Mouse (Mus musculus) brain, embryonic 18.5 days (tissue): ENCODE results near the gene Plekhh1.
"Not testable (repeated sequence)": the region's sequence is repeated elsewhere in the genome, so short reads cannot be mapped to it uniquely, and the experiment has no call there.

Experiments
- DNase-seq: peaks from one replicate; pipeline ENCODE4 v3.0.0-alpha.2; 2012; ENCODE audit warnings: low read depth, low spot score

Gene Plekhh1

DNA sequence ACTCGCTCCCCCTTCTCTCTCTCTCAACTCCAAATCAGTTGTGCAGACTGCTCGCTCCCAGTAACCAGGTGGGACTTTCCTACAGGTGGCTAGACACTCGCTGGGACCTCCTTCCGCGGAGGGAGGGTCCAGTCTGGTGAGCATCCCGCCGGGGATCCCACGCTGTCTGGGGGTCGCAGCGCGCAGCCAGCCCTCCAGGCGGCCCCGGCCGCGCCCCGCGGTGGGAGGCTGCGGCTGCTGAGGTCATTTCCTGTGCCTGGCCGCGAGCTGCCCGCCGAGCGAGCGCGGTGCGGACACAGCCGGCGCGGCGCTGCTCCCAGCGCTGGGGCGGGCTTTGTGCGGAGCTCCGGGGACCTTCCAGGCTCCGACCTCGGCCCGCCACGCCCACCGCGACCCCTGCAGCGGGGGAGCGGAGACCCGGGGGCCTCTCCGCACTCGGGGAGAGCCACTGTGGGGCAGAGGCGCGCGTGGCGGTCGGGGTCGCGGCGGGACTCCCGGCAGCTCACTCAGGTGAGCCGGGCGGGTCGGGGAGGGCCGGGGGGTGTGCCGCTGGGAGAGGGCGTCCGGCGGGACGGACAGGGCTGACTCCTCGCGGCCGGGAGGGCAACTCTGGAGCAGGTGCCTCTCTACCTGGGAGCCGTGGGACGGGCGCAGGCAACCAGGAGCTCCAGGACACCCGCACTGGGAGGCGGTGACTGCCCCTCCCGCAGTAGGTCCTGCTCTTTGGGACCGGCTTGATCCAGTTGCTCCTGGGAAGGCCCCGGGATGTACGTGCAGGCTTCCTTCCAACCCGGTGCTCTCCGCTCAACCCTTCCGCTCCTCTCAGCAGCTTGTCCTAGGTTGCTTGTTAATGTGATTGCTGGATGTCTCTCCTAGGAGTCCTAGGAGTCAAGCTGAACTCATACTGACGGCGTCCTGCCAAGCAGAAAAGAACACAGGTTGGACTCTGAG, at the start of gene Plekhh1:
Gene Plekhh1, plus strand, starts transcription at position 253 of the 951 bp plus-strand sequence.
- DNase-seq = no peak

DNA sequence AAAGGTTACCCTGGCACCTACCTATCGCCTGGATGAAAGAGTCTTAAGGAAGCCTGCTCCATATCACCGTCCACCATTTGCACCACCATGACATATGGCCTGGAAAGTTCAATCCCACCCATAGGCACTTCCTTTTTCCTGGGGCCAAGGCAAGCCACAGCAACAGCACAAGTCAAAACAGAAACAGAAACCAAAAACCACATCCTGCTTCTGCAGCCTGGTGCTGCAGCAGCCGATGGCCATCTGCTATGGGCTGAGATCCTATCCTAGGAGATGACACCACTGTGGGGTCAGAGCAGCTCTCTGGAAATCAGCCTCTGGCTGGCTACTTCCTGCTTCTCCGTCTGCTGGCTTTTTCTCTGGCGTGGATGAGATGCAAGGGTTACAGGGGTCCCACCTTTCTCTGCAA, 48.3 kb upstream of the Plekhh1 start:
- DNase-seq = no peak

DNA sequence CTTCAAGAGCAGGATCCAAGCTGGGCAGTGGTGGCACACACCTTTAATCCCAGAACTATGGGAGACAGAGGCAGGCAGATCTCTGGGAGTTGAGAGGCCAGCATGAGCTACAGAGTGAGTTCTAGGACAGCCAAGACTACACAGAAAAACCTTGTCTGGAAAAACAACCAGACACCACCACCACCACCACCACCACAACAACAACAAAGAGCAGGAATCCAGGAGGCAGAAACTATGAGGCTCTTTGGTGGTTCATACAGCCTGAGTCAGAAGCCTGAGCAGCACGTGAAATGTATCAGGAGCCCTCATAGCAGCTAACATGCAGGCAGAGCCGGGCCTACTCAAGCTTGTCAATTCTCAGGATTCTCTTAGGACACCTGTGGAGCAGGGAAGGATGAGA, 47.8 kb upstream of the Plekhh1 start:
- DNase-seq = no peak

DNA sequence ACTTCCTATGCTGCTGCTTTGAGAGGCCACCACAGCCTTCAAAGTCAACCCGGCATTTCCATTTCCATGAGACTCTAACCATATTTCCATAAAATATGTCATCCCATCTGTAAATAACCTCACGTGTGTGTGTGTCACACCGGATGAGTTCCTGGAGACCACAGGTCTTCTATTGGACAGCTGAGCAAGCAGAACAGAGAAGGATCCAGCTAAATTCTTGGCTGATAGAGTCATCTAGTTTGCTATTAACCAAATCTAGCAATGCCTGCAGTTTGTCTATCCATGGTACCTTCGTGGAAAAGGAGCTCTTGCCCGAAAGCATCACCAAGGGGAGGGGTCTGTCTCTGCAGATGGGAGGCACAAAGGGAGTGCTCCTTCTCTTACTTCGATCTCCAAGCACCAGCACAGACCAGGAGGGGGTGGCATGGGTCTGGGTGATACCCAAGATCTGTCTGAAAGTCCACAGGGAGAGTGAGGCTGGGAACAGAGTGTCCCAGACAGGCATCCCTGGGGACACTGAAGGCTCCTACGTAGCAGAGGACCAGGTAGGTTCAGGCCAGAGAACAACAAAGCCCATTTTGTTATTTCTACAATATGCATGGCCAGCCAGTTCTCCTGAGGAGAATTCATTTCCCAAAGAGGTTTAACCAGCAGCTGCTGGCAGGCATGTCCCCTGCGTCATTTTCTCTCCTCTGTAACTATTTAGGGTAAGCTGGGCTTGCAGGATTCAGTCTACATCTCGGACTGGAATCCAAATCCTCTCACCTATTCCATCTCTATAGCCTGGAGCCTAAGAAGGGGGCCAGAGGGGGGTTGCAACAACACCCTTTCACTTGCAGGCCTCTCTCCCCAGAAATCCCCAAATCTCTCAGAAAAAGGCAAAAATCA, 46.8 kb upstream of the Plekhh1 start:
- DNase-seq = no peak

DNA sequence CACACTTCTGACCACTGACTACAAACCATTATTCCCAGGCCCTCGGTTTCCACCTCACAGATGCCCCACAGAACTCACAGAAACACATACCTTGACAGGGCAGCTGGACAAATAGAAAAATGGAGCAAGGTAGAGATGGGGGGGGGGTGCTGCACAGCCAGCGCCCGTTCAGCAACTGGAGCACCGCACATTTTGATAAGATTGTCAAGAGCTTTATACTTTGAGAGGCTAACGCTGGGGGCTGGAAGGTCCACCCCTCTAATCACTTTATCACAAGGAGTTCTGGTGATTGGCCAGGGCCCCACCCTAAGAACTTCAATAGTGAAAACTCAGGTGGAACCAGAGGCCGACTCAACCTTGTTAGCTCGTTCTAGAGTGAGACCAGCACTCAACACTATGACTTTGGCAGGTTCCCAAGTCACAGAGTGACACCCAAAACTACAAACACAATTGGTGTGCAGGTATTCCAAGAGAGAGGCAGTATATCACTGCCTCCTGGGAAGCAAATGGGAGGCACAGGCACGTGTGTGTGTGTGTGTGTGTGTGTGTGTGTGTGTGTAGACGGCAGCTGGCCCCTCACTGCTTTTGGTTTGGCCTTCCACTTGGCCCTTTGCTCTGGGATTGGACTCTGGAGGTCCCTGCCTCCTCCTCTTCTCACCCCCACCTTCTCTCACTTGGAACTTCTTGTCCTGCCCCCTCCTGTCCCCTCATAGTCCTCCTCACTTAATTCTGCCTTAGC, 45.5 kb upstream of the Plekhh1 start:
- no peak for DNase-seq

DNA sequence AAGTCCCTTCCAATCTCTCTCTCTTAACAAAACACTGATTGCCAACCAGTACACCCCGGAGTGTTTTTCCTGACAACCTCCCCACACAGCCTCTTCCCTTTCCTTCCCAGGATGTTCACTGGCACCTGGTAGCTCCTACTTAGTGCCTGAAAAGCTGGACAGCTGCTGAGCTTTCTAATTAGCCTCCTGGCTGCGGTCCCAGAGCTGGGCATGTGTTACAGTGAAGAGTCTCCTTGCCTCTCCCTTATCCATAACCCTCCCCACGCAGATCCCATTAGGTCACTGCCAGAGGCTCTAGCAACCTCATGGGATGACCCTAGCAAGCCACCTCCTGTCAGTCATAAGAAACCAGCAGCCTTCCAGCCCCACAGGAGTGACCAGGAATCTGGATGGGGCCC, 44.9 kb upstream of the Plekhh1 start:
- DNase-seq = peak; percentile 22

DNA sequence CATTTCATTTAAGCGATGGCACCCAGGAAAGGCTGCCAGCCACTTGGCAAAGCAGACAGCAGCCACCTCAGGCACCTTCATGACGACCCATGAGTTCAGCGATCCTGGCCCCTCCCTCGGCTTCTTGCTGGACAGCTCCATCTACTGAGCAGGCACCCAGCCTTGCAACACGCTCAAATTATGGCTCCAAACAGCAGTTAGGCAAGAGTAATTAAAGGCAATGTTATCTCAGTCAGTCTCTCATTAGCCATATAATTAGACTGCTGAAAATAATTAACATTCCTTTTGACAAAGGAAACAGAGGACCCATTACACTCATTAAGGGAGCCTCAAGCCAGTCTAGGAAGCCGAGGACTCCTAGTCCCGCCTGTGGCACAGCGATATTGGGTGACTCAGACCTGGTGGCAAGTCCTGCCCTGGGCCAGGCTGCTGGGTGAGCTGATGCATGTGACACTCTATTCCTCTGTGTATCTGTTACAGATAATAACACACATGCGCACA, 41.3 kb upstream of the Plekhh1 start:
- DNase-seq = peak; percentile 6

DNA sequence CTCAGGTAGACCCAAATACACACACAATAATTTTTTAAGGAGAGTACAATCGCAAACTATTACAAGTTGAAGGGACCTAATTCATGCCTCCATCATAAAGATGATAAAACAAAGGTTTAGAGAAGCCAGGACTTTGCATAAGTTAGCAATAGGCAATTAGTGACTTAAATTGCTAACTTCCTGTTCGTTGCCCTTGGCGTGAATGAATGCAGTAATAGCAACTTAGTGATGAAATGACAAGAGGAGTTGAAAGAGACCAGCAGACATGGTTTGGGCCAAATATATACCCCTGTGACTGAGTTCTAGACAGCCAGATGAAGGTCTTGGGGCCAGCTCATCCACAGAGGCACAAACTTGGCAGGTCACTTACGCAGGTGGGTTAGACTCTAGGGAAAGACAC, 32.7 kb upstream of the Plekhh1 start:
- DNase-seq = no peak

DNA sequence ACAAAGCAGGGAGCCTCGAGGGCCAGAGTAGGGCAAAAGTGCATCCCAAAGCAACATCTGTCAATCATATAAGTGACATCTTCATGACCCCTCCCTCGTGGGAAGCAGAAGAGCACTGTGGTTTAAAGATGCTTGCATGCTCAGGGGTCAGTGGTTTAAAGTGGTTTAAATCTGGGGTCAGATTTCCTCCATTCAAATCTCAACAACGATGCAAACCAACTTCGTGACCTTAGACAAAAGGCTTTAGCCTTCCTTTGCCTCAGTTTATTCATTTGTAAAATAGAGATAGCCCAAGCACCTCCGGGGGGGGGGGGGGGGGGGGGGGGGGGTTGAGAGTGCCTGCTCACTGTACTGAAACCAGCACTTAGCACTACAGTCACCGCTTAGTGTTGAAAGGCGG, 32.3 kb upstream of the Plekhh1 start:
- no peak for DNase-seq

DNA sequence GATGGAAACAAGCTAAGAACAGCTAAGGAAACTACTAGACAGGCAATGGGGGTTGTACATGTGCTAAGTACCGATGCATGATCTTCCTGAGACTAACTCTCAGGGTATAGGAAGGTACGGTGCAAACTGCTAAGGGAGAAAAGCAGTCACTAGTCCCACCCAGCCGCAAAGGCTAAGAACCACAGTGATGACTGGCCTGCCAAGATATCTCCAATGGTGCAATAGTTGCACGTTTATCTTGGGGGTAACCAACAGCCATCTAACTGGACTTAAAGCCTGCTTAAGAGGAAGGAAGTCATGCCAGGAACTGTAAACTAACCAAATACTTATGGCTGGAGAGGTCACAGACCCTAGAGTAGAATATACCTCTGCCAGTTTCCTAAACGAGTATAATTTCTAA, 26.6 kb upstream of the Plekhh1 start:
- no peak for DNase-seq

DNA sequence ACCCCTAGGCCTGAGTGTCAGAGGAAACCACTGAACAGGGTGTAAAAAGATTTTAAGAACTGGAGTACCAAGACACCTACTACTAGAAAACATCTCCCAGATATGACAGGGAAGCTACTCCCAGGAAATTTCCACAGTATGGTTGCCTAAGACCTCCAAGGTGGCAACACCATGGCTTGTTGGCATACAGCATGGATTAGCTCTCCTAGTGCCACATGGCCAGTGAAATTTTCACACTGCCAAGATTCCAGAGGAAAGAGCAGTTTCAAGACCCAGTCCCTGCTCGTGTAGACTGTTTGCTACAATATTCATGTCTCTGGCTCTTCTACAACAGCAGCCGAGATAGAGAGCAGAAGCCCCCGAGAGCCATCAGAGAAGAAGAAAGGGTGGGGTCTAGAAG, 26.0 kb upstream of the Plekhh1 start:
- no peak for DNase-seq

DNA sequence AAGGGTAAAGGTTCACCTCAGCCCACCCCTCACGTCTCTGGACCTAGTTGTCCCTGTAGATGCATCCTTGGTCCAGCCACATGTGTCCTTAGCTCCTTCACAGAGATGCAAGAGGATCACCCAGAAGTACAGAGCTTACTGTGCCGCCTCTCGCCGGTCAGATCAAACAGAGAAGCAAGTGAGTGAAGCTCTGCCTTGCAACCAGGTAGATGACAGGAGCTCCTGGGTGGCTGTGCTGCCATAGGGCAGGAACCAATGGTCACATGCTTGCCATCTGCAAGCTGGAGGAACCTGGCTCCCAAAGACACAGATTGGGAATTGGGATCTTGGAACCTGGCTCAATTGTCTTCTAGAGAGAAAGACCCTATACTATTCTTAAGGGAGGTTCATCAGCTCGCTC, 23.5 kb upstream of the Plekhh1 start:
- DNase-seq = no peak

DNA sequence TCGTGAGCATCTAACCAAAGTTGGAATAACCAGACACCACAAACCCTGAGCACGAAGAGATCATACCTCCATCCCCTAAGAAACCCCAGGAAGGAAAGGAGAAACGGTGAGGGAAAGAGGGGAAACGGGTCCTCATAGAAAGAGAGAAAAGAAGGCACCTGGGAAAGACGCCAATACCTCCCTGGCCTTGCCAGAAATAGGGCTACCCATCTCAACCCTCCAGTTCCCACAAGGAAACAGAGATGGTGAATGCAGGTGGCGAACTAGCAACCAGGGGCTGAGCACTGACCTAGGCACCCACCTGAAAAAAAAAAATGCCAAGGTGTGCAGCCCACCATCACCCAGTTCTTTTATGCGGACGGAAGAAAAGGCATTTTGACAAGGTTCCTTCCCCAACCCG, 22.9 kb upstream of the Plekhh1 start:
- DNase-seq = no peak

DNA sequence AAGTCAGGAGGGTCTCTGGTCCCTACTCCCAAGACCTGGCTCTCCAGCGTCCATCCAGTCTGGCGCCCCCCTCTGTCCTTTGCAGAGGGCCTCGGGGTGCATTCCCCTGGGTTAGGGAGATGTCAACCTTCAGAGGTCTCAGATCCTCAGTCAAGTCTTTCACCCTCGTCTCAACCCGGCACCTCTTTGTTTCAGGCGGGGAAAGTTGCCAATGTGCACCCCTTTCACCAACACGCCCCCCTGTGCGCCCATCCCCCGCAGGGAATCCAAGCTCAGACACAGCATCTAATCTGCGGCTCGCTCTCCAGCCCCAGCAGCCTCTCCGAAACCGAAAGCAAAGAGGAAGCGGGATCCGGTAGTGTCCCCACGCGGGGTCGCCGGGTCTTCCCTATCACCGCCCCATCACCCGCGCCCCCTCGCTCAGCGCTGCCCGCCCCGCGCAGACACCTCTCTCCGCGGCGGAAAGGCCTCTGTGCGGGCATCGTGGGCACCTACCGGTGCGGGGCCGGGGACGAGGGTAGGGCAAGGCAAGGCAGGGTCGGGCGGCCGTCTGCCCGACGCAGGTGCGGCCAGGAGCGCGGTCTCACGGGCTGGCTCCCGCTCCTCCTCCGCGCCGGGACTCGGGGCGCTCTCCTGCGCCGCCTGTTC, 22.4 kb upstream of the Plekhh1 start:
- no peak for DNase-seq

DNA sequence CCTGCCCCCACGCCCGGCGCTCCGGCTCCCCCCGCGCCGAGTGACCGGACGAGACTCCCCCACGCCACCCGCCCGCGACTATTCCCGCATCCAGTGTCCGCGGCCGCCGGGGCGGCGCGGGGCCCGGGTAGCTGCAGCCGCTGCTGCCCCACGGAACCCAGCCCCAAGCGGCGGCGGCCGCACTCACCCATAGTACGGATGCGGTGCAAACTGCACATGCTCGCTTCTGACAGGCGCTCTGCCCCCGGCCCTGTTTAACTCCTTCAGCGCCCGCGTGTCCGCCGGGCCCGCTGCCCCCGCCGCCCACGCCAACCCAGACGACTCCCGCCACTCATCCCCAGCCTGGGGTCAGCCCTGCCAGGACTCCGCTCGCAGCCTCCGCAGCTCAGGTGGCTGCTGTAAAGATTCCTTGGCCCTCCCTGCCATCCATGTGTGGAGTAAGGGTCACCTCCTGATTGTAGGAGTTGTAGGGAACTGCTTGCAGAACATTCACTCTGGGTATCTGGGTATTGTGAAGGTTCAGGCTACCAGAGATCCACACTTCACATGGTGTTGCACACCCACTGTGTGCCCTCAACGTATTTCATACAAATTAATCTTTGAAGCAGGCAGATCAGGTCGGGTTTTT, 21.7 kb upstream of the Plekhh1 start, which contains the start of gene Tmem229b:
Gene Tmem229b, minus strand, starts transcription at position 502 of the 628 bp plus-strand sequence.
- no peak for DNase-seq

DNA sequence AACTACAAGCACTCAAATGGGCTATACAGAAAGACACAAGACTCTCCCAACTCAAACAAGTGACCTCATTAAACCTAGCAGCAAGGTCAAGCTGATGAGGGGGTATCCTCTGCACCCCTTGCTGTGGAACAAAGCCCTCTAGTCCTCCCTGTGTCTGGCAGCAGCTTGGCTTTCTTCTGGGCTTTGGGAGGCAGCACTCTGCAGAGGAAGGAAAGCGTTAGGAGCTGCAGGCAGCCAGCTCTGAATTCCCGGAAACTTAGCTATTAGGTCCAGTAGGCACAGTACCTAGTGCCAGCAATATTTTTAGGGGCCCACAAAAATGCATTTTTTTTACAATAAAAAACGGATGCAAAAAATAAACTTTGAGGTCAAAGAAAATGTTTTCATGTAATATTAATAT, 18.4 kb upstream of the Plekhh1 start:
- DNase-seq = no peak

DNA sequence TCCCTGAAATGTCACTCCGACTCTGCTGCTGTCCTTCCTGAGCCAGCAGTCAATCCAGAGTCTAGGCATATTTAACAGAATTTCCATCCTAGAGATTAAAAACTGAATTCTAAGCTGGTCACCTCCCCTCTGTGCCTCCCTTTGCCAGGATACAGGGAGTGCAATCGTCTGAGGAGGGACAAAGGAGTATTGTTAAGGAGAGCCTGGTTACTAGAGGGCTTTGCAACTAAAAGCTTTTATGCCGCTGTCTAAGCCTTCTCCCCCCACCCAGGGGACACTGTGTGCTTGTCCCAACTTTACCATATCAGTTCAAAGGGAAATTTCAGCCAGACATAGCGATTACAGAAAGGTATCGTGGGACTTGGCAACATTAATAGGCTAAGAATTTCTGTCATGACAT, 12.9 kb upstream of the Plekhh1 start:
- no peak for DNase-seq

DNA sequence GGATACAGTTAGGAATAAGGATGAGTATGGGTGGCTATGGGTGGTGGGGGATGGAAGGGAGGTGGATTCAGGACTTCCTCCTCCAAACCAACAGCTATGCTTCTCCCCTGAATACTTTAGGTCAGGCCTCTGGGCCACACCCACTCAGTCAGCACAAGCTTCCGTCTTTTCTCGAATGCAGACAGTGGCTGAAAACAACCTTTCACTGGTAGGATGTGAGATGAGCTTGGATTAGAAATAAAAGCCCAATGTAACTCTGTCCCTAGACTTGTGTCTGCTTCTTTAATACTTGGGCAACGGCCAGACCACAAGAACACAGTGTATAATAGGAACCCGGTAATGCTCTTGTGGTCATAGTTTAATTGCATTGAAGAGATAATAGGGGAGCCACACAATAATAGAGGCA, 11.0 kb upstream of the Plekhh1 start:
- no peak for DNase-seq

DNA sequence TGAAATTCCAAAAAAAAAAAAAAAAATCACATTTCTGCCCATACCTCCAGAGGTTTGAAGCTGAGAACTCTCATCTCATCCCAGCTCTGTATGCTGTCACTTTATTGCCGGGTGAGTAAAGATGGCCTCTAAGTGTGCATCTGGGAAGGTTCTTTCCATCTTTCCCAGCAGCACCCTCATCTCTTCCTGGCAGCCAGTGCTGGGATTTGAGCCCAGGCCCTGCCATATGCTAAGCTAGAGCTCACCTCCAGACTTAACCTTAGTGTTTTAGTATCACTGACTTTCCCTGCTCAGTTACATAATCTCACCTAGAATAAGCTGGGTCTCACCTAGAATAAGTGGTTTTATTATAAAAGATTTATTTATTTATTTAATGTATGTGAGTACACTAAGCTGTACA, 7.1 kb upstream of the Plekhh1 start:
- DNase-seq = no peak

DNA sequence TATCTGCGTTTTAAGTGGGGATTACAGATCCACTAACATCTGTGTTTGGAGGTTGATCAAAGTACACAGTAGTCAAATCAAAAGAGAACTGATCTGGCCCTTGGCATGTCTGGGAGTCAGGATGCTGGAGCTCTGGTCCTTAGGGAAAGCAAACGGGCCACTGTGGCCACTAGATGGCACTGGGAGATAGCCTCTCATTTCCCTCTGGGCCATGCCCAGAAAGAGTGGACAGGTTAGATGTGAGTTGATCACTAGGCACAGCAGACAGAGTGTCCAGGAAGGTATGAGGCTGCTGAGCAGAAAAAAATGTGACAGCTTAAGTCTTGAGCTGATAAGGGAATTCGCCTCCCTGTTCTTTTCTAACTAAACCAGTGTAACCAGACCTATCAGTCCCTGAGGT, 6.1 kb upstream of the Plekhh1 start:
- no peak for DNase-seq

DNA sequence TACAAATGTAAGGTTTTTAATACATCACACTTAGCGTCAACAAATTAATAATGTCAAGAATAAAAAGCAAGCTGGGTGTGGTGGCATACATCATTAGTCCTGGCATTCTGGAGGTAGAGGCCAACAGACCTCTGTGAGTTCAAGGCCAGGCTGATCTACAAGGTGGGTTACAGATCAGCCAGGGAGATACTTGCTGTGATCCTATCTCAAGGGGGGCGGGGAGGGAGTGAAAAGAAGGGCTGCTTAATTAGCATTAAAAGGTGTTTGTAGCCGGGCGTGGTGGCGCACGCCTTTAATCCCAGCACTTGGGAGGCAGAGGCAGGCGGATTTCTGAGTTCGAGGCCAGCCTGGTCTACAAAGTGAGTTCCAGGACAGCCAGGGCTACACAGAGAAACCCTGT, 1.4 kb upstream of the Plekhh1 start:
- not testable (repeated sequence) for DNase-seq
